Mouse (Mus musculus): Measurements from ENCODE around the gene Nr6a1.

DNA sequence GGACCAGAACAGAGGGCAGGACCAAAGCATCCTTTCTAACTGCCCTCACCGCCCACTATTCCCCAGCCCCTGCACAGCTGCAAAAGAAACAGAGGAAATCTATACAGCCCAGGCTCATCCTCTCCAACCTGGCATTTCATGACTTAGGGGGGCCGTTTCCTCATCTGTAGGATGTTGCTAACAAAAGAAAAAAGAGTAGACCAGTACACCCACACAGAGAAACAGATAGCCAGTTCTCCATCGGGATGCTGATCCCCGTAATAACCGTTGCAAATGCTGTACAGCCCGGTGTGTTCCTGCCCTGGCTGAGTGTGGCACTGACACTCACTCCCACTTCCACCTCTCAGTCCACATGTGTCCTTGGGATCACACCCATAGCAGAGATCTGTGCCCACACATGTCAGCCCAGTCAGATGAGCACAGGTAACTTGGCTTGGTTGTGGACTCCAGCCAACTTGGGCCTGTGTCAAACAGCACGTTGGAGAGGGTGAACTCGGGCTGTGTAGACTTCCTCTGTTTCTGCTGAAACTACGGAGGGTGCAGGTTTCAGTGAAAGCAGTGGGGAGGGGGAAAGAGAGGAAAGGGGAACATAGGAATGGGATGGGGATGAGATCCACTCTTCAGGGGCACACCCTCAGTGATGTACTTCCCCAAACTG, 9.4 kb upstream of the Nr6a1 start:
- TF ChIP-seq CHD2 (IDR thresholded peaks at IDR 0.05; ENCODE audit: low read depth, low read length) (no peak), MAFK (IDR thresholded peaks at IDR 0.05; ENCODE audit: insufficient read depth, low read depth, low read length) (no peak), ZNF384 (IDR thresholded peaks at IDR 0.05; ENCODE audit: low read depth, low read length) (no peak), ZC3H11A (IDR thresholded peaks at IDR 0.05; ENCODE audit: borderline replicate concordance, low read depth, low read length) (no peak)

All from ES-E14 (cell line).